Mouse (Mus musculus) lung, embryonic 14.5 days (tissue): Measurements from ENCODE around the gene Phf23. TPM values are rescaled to one million over a fixed set of nuclear protein-coding genes. Genes with fewer than 3 reads are reported as not detected.

Experiments used
- ATAC-seq: fragments of 200-750 bp; cut with Nextera tagmentation; 2 replicates; pipeline ENCODE4 v1.8.0; 2017; ENCODE audit warnings: mild to moderate bottlenecking, moderate TSS enrichment, moderate library complexity; ENCODE audit not compliant: insufficient read depth
- DNase-seq: peaks from one replicate; pipeline ENCODE4 v3.0.0-alpha.2; 2015
- H3K27ac ChIP-seq: fragments of 300-500 bp; sonication (generic); 2 replicates; pipeline ENCODE4 v1.5.1; 2014; ENCODE audit warnings: low read depth, mild to moderate bottlenecking, moderate library complexity
- H3K27me3 ChIP-seq: fragments of 300-500 bp; sonication (generic); 2 replicates; pipeline ENCODE4 v1.6.1; 2014; ENCODE audit warnings: low read length, control low read depth; ENCODE audit not compliant: insufficient read depth
- H3K36me3 ChIP-seq: fragments of 300-500 bp; sonication (generic); 2 replicates; pipeline ENCODE4 v1.6.1; 2014; ENCODE audit warnings: control low read depth; ENCODE audit not compliant: insufficient read depth
- H3K4me1 ChIP-seq: fragments of 300-500 bp; sonication (generic); 2 replicates; pipeline ENCODE4 v1.6.1; 2014; ENCODE audit warnings: antibody characterized with exemption, control low read depth; ENCODE audit not compliant: insufficient read depth
- H3K4me2 ChIP-seq: fragments of 300-500 bp; sonication (generic); 2 replicates; pipeline ENCODE4 v1.6.1; 2014; ENCODE audit warnings: mild to moderate bottlenecking
- H3K4me3 ChIP-seq: fragments of 300-500 bp; sonication (generic); 2 replicates; pipeline ENCODE4 v1.5.1; 2014; ENCODE audit warnings: low read depth, low read length
- H3K9ac ChIP-seq: fragments of 300-500 bp; sonication (generic); 2 replicates; pipeline ENCODE4 v1.6.1; 2014
- H3K9me3 ChIP-seq: fragments of 300-500 bp; sonication (generic); 2 replicates; pipeline ENCODE4 v1.6.1; 2016; ENCODE audit warnings: low read depth, low read length, control low read depth
- CTCF ChIP-seq: IDR thresholded peaks from 2 replicates; pipeline ENCODE4 v1.5.1; 2016; ENCODE audit warnings: antibody characterized with exemption, low read depth
- WGBS: fragments of 180-500 bp; shearing (Covaris S2); extraction: QIAGEN DNeasy Blood & Tissue Kit; methylation state at CpG from one replicate; pipeline ENCODE4 v1.1.7; 2014; 5-methylcytosine and 5-hydroxymethylcytosine counted together
- polyA plus RNA-seq: library from polyadenylated mRNA; unstranded; fragments of >200 nt; fragmentation: Nextera tagmentation; extraction: Ambion mirVana; gene quantifications from 2 replicates; pipeline ENCODE4 v1.2.1, GENCODE M21; 2014

The Phf23 gene
- polyA plus RNA-seq, 1 experiment from 2014 or later: 41.1 TPM

GRCm38 (mm10) chr11:69965271-69966005, 30.1 kb upstream of the Phf23 start:
- DNase-seq (peak; percentile 83), ATAC-seq (peak; percentile 45)
- peaks cover 39% of the 10 kb centered on the region for H3K27me3 ChIP-seq

GRCm38 (mm10) chr11:69966006-69966859, 29.3 kb upstream of the Phf23 start:
- peak overlapping the region; percentile 70 for H3K4me2 ChIP-seq
- H3K4me1 ChIP-seq: no peaks in the 10 kb centered on the region
- WGBS: 1% methylated on average over 58 of the region's 59 CpGs
- H3K27me3 ChIP-seq: peaks cover 39% of the 10 kb centered on the region
- peak overlapping the region; percentile 88 for H3K27ac ChIP-seq
- H3K36me3 ChIP-seq: peaks cover 27% of the 10 kb centered on the region
- H3K9me3 ChIP-seq: no peaks in the 10 kb centered on the region
- H3K4me3 ChIP-seq: peak overlapping the region; percentile 48
- ATAC-seq (peak; percentile 78), DNase-seq (peak; percentile 64)
- TF ChIP-seq CTCF: no peak
- peak overlapping the region; percentile 61 for H3K9ac ChIP-seq

More at GRCm38 (mm10) chr11:69965271-69966005, 30.1 kb upstream of the Phf23 start:
- Histone ChIP-seq H3K36me3 (peaks cover 25% of the 10 kb centered on the region), H3K4me2 (peak overlapping the region; percentile 70), H3K9ac (peak overlapping the region; percentile 61), H3K4me1 (no peaks in the 10 kb centered on the region), H3K27ac (peak overlapping the region; percentile 88), H3K4me3 (peak overlapping the region; percentile 48), H3K9me3 (no peaks in the 10 kb centered on the region)
- WGBS: 2% methylated on average over 49 of the region's 49 CpGs
- TF ChIP-seq CTCF: no peak

GRCm38 (mm10) chr11:69966860-69967517, 28.6 kb upstream of the Phf23 start:
- ATAC-seq: no peak
- 0 out of 2 replicates have a peak, but pooled peaks have one; percentile 3 for TF ChIP-seq CTCF

GRCm38 (mm10) chr11:69968793-69969192, 26.8 kb upstream of the Phf23 start:
- Histone ChIP-seq H3K27ac (no peak overlapping the region), H3K4me2 (no peak overlapping the region), H3K36me3 (peaks cover 51% of the 10 kb centered on the region), H3K9ac (no peak overlapping the region), H3K27me3 (peaks cover 38% of the 10 kb centered on the region), H3K9me3 (no peaks in the 10 kb centered on the region), H3K4me1 (no peaks in the 10 kb centered on the region), H3K4me3 (no peak overlapping the region)
- ATAC-seq (no peak), DNase-seq (no peak)
- TF ChIP-seq CTCF: no peak
- WGBS: 72% methylated on average over 4 of the region's 4 CpGs

More at GRCm38 (mm10) chr11:69966860-69967517, 28.6 kb upstream of the Phf23 start:
- Histone ChIP-seq H3K4me3 (peak overlapping the region; percentile 48), H3K9me3 (no peaks in the 10 kb centered on the region), H3K36me3 (peaks cover 32% of the 10 kb centered on the region), H3K27ac (peak overlapping the region; percentile 88), H3K4me1 (no peaks in the 10 kb centered on the region), H3K9ac (peak overlapping the region; percentile 61), H3K4me2 (peak overlapping the region; percentile 70), H3K27me3 (peaks cover 39% of the 10 kb centered on the region)
- WGBS: 32% methylated on average over 17 of the region's 17 CpGs
- no peak for DNase-seq

DNA sequence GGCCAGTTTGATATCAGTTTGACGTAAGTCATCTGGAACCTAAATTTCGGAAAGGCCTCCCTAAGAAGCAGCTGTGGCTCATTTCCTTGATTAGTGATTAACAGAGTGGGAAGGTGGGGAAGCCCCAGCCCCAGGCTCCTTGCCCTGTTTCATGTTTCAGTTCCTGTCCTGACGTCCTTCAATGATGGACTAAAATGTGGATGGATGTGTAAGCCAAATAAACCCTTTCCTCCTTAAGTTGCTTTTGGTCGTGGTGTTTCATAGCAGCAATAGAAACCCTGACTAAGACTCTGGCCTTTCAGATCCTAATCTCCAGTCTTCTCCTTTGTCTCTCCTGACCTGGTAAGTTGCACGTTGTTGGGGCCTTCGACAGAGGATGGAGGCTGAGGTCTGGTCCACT, 25.4 kb upstream of the Phf23 start:
- Histone ChIP-seq H3K9me3 (no peaks in the 10 kb centered on the region), H3K4me3 (no peak overlapping the region), H3K4me2 (no peak overlapping the region), H3K27ac (no peak overlapping the region), H3K9ac (no peak overlapping the region), H3K4me1 (no peaks in the 10 kb centered on the region), H3K36me3 (peaks cover 65% of the 10 kb centered on the region), H3K27me3 (peaks cover 23% of the 10 kb centered on the region)
- DNase-seq: no peak
- no peak for ATAC-seq
- no peak for TF ChIP-seq CTCF
- 75% methylated on average over 6 of the region's 6 CpGs for WGBS

DNA sequence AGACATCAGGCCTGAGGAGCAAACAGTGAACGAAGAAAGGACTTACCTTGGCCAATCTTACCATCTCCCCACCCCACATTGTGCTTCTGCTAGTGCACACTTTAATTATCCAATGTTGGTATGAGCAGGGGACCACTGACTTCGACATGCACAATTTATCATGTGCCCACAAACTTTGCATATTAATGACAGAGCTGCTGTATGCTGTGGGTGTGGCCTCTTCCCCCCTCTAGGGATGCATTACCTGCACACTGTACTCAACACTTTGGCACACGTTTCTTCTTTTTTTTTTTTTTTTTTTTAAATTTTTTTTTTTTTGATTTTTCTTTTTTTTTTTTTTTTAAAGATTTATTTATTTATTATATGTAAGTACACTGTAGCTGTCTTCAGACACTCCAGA, 24.8 kb upstream of the Phf23 start:
- Histone ChIP-seq H3K4me2 (no peak overlapping the region), H3K9ac (no peak overlapping the region), H3K4me1 (no peaks in the 10 kb centered on the region), H3K4me3 (no peak overlapping the region), H3K27me3 (peaks cover 19% of the 10 kb centered on the region), H3K9me3 (no peaks in the 10 kb centered on the region), H3K36me3 (peaks cover 69% of the 10 kb centered on the region), H3K27ac (no peak overlapping the region)
- 68% methylated on average over 3 of the region's 3 CpGs for WGBS
- ATAC-seq (no peak), DNase-seq (no peak)
- TF ChIP-seq CTCF: no peak
